ENCODE assay signal across 9 mouse cellular contexts in genomic region chr3:85115959-85116543, GRCm38 (mm10).
DNase-seq lines count a peak whose midpoint lies in the region; ATAC-seq lines count a peak whose summit lies in the region.
"Had no signal": no experiment of that assay in that cellular context is flagged by ENCODE, and none has a peak within 500 bp of the region (broad histone marks: within the 10 kb centered on the region; RNA-seq: fewer than 3 reads in every experiment).

No protein-coding gene starts in this region.

- peak overlapping the region; percentile 33 for H3K4me2 ChIP-seq in heart, embryonic 13.5 days

- WGBS in heart, embryonic 13.5 days, result 25% methylated on average over 7 of the region's 7 CpGs

- H3K27me3 ChIP-seq in heart, embryonic 13.5 days (replicated peaks), result no peaks in the 10 kb centered on the region

- H3K27ac ChIP-seq in heart, embryonic 13.5 days (replicated peaks), result peak overlapping the region; percentile 57; the same call in 1 of the 2 replicates

- peaks cover 22% of the 10 kb centered on the region for H3K4me1 ChIP-seq in heart, embryonic 13.5 days

- no peak overlapping the region for H3K9ac ChIP-seq in heart, embryonic 13.5 days

- H3K9me3 ChIP-seq in heart, embryonic 13.5 days, result no peaks in the 10 kb centered on the region

- H3K36me3 ChIP-seq in heart, embryonic 13.5 days, result no peaks in the 10 kb centered on the region

- H3K4me3 ChIP-seq in heart, embryonic 13.5 days, result no peak overlapping the region

- peak; percentile 38; the same call in 1 of the 2 replicates for ATAC-seq in heart, embryonic 13.5 days (ENCODE audit: extremely low read depth, insufficient number of reproducible peaks, low FRiP score, low TSS enrichment)
- ATAC-seq in megakaryocyte progenitor cell, adult 5-6 weeks (replicated peaks; ENCODE audit: poor library complexity), result no peak
- ATAC-seq: Patski had no signal

- DNase-seq in cerebellum, adult 11-12 months, result peak; percentile 10
- no peak for DNase-seq in cerebellum, adult 8-10 months
- DNase-seq in left cerebral cortex, adult 11 months (ENCODE audit: low spot score), result peak; percentile 22
- DNase-seq in left cerebral cortex, adult 18-20 months (ENCODE audit: low spot score in 2 of 2), result no peak
- DNase-seq in lung, postnatal 10 days, result peak; percentile 21
- no peak for DNase-seq in thymus, adult 18-20 months

Comparison
In these comparisons a context has a peak if more than half of its experiments do, and no peak if none do; other contexts are left out.
1. DNase-seq: peak in cerebellum, adult 11-12 months (single experiment), left cerebral cortex, adult 11 months (single experiment) and lung, postnatal 10 days (single experiment); none in cerebellum, adult 8-10 months (single experiment), left cerebral cortex, adult 18-20 months (0 of 2) and thymus, adult 18-20 months (0 of 2).